Mouse (Mus musculus) T-helper 17 cell (primary cell): ENCODE results near the gene Ndufaf2.

Source experiments
- in situ Hi-C, 2 experiments: fragments of 300-600 bp; cut with MboI, MseI; formaldehyde crosslinking; loops; 1 replicate in 1 of 2; 2 replicates in 1 of 2; pipeline ENCODE4 v1.15.1; 2025; ENCODE audit warnings: high pct_unique_total_duplicates in 2 of 2

The Ndufaf2 gene

DNA sequence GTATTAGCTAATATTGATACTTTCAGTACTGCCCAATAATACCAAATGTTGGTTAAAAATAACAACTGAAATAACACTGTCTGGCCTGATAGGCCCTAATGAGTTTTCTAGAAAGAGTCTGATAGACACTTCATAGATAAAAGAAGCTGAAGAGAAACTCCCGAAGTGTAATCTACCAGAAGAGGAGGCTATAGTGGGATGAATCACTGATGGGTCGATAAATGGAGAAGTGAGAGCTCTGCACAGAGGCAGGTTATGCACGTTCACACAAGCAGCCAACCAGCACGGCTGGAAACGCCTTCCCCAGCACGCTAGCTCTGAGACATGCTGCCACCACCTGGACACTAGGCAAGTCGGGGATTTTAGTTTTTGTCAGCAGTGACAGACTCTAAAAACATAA lies 117.1 kb downstream of the Ndufaf2 start:
- in situ Hi-C loops, result loop anchor here (5.0 kb wide), 3 partner anchors 144 to 934 kb away; no protein-coding TSS in a partner anchor

DNA sequence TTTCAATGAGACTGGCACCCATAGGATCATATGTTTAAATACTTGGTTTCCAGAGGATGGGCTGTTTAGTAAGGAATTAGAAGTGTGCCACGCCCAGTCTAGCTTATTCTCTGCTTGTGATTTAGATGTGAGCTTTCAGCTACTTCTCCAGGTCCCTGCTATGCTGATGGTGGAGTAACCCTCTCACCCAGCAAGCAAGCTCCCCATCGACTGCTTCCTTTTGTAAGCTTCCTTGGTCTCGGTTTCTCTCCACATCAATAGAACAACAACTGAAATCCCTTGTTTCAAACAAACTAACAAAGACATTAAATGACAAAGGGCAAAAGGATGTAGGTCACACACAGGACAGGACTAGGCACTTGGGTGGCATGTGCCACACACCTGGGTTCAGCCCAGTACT lies 118.0 kb downstream of the Ndufaf2 start:
- in situ Hi-C loops, result loop anchor here (5.0 kb wide), 3 partner anchors 143 to 933 kb away; no protein-coding TSS in a partner anchor

DNA sequence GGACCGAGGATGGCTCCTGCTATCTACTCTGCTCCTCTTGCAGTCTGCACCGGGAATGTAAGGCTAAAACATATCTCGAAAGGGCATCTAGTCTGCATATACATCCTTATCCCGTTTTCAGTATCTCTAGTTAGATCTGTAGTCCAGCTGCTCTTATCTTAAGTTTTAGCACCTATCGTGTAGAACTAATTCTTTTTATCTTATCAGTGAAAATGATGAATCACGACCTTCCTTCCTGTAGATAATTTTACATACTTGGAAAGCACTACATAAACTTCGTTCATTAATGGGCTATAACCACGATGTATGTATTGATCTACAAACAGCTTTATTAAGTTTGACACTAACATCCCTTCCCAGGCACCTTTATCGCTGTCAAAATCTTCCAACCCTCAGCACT lies 118.5 kb downstream of the Ndufaf2 start:
- in situ Hi-C loops, result loop anchor here (5.0 to 10.0 kb wide), 4 partner anchors 75 to 933 kb away; no protein-coding TSS in a partner anchor

DNA sequence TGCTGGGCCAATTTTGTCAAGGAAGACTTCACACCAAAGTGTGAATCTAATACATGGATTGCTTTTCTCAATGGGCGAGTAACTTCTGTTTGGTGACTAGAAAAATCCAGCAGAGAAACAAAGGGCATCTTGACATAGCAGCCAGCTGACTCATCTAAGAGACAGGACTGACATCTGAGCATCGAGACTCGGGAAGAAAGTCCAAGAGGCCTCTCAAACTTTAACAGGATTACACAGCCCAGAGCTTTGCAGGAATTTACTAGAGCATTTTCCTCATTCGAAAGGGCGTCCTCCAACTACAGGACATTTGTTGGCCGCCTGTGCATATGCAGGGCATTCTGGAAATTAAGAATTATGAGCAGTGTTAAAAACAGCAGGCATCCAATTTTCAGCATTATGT lies 119.0 kb downstream of the Ndufaf2 start:
- in situ Hi-C loops, result loop anchor here in 1 of 2 experiments (10.0 kb wide), 1 partner anchor 75 kb away; no protein-coding TSS in a partner anchor

DNA sequence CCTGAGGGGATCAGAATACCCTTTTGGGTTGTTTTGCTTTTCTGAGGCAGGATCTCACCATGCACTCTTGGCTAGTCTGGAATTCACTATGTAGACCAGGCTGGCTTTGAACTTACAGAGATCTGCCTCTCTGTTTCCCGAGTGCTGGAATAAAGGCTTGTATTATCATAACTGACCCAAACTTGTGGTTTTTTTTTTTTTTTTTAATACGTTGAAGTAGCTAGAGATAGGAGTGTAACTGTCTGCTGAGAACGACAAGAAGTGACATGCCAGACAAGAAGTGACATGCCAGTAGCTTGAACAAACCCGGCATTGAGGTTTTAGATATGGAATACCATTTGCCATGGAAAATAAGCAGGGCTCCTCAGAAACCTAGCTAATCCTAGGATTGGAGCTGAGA lies 125.6 kb downstream of the Ndufaf2 start:
- in situ Hi-C loops, result loop anchor here in 1 of 2 experiments (10.0 kb wide), 1 partner anchor 68 kb away; no protein-coding TSS in a partner anchor

DNA sequence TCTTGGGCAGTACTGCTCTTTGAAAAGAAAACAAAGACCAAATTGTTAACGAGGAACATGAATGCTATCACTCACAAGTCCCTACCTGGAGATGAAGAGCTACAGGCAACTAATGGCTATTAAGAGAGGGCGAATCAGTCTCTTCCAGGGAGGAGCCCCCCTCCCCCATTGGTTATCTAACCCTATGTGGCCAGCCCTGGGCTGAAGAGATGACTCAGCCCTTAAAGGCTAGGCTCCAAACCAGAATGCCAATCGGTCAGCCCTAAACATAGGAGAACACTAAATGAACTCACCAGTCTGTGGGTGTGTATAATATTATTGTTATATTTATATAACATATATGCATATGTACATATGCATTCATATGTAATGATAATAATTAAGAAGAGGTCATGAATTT lies 132.6 kb downstream of the Ndufaf2 start:
- in situ Hi-C loops, result no loop called here

DNA sequence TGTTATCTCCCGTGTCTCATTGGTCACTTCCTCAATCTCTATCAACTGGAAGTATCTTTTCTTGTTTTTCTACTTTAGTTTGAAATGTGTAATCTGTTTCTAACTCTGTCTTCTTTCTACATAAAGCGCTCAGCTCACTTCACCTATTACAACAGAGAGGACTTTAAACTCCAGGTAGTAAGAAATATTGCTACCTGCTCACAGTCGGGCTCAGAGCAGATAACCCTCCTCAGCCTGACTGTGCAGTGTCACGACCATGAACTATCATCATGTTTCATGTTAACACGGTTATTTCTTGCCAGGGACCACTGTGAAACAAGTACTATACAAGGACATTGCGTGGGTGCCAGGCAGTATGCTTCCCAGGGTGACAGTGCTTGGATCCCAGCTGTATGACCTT lies 141.1 kb downstream of the Ndufaf2 start:
- in situ Hi-C loops, result no loop called here

DNA sequence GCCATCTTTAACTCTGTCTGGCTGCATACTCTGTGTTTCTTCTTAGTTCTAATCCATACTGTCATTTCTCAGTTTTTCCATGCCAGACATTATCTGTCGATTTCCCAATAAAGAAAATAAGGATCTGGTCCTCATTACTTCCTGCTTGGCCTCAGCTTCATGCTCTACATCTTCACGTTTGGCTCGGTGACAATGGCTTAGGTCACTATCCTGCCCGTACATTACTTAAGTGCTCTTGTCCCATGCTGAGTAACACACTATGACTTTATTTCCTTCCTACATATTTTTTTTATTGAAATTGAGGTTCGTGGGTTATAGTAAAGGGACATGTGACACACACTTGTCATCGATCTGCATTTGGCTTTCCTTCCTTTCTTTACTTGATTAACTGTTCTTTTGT lies 143.3 kb downstream of the Ndufaf2 start:
- in situ Hi-C loops, result no loop called here

DNA sequence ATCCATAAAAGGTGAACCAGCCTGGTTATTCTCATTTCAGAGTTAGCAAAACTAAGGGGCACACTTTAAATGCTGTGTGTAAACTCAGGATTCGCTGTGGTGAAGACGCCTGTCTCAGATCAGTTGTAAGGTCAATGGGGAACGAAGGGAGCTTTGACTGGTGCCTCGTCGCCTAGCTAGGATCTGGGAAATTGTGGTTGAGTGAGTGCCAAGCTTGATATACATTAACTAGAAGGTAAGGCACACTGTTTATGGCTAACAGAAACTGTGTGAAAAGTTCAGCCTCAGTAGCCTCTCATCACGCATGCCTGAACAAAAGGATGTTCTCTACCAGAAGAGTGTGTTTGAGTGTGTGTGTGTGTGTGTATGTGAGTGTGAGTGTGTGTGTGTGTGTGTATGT lies 144.6 kb downstream of the Ndufaf2 start:
- in situ Hi-C loops, result no loop called here

DNA sequence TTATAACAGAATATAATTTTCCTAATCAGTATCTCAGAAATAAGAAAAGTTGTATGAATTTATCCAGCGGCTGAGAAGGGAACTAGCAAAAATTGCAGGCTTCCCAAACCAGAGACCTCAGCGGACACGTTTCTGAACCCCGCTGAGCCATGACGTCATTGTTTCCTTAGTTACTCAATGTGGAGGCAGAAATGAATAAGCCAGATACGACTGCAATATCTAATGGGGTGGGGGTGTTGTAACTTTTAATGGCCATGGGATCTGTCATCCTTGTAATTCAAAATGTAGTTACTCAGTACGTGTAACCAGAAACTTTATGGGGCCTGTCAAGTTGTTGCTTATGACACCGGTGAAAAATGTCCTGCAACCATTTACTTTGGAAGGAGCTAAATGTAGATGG lies 145.3 kb downstream of the Ndufaf2 start:
- in situ Hi-C loops, result no loop called here

DNA sequence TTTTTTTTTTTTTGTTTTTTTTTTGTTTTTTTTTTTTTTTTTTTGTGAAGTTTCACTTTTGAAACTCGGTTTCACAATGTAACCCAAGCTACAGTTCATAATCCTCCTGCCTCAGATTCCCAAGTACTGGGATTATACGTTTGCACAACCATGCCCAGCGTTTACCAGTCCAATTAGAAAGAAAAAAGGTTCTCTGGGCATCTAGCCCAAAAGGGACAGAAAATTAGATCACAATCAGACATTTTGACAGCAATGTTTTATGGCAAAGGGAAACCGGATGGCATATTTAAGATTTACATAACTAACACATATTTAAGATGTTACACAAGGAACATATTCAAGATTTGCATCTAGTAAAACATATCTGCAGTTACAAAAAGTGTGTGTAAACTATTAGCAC lies 150.6 kb downstream of the Ndufaf2 start:
- in situ Hi-C loops, result no loop called here

DNA sequence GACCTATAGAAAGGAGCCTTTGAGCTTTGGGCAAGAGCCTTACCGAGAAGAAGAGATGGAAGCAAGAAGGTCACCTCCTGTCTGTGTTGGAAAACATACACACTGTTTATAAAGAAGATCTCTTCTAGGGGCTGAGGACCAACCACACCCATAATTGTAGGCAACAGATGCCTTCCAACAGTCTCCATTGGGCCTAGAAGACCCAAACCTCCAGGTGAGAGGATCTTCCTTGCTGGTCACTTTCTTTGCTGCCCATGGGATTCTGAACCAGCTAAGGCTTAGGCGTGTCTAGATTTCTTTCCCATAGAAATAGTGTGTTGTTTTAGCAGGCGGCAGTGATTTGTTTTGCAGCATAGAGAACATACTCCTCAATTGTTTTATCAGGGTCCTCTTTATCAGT lies 162.1 kb downstream of the Ndufaf2 start:
- in situ Hi-C loops, result no loop called here

DNA sequence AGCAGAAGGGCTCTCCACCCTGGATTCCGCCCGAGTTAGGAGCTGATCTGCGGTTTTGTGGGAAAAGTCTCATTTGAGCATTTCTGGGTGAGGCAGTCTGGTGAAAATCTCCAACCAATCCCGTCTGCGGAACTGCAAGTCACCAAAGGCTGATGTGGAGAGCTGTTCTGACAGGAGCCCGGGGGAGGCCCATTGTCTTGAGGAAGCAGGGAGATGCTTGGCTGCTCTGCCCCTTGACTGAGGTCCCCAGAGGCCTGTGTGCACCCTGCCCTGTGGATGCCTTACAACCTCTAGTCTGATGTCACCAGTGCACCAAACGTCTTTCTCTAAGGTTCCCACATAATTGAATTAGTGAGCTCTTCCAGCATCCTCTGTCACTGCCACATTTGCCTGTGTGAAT lies 163.2 kb downstream of the Ndufaf2 start:
- in situ Hi-C loops, result no loop called here

DNA sequence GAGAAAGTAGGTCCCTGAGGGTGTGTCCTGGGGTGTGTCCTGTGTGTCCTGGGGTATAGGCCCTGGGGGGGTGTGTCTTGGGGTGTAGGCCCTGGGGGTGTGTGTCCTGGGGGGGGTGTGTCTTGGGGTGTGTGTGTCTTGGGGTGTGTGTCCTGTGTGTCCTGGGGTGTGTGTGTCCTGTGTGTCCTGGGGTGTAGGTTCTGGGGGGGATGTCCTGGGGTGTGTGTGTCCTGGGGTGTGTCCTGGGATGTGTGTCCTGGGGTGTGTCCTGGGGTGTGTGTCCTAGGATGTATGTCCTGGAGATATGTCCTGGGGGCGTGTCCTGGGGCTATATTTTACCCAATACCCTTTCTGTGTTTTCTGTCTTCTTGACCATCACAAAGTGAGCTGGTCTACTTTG lies 165.8 kb downstream of the Ndufaf2 start:
- in situ Hi-C loops, result no loop called here

DNA sequence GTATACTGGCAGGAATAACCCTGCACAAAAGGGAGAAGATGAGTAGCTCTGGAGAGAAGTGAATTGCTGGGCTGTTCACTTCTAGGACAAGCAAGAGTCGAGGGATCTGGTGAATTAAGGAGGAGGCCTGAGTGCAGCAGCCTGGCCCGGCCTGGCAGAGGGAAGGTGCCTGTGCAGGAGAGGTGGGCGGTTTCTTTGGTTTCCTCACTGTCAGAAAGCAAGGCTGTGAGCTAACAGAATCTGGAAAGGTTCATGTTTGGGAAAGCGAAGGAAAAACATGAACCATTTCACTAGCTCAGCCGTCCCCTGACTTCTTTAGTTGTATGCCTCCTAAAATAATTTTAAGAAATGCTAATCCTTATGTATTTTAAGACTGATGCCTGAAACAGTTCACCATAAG lies 173.8 kb downstream of the Ndufaf2 start:
- in situ Hi-C loops, result loop anchor here in 1 of 2 experiments (5.0 kb wide), 1 partner anchor 37 kb away; no protein-coding TSS in a partner anchor

DNA sequence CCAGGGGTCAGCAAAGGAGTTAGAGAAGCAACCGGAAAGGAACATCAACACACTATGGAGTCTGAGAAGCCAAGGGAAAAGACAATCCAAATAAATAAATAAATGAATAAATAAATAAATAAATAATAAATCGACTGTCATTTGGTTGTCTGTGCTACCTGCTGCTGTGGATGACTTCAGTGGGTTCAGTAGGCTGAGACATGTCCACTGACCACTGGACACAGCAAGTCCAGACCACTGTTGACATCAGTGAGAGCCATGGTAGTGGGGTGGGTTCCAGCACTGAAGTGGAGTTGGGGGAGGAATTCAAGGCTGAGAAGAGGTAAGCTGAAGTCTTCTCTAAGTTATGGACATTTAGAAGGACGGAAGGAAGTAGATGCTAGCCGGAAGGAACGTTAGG lies 174.2 kb downstream of the Ndufaf2 start:
- in situ Hi-C loops, result loop anchor here in 1 of 2 experiments (5.0 kb wide), 1 partner anchor 37 kb away; no protein-coding TSS in a partner anchor

DNA sequence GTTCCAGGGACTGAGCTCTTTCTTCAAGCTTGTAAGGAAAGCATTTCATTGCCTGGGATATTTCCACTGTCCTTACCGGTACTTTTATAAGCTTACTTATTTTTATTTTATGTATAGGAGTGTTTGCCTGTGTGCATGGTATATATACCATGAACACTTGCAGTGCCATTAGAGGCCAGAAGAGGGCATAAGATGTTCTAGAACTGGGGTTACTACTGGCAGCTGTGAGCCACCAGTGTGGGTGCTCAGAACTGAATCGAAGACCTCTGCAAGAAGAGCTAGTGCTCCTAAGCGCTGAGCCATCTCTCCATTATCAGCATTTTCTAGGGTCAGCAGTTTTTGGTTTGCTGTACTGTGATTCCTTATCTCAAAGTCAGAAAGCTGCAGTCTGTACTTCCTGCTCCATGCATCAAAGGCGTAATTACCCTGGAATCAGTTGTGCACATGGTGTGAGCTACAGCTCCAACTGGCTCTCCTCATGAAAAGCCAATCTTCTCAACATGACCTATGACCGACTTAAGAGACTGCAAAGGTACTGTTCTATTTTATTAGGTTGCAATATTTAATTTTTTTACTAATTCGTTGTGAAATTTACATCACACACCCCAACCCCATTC lies 175.1 kb downstream of the Ndufaf2 start:
- in situ Hi-C loops, result loop anchor here in 1 of 2 experiments (5.0 kb wide), 1 partner anchor 36 kb away; no protein-coding TSS in a partner anchor

DNA sequence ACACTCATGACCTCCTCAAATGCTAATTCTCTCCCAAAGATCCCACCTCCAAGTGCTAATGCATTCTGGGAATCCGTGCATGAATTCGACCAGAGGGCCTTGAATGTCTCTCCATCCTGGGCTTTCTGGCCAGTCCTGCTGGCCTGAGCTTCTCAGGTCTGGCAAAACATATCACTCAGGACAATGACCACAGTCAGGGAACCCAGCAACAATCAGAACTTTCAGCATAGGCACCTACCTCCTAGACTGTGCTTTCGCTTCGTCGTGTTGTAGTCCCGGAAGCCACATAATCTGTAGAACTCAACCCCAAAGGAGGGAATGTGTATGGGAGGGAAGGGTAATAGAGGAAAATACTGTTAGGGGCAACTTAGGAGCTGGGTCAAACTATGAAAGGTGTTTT lies 179.0 kb downstream of the Ndufaf2 start:
- in situ Hi-C loops, result no loop called here

DNA sequence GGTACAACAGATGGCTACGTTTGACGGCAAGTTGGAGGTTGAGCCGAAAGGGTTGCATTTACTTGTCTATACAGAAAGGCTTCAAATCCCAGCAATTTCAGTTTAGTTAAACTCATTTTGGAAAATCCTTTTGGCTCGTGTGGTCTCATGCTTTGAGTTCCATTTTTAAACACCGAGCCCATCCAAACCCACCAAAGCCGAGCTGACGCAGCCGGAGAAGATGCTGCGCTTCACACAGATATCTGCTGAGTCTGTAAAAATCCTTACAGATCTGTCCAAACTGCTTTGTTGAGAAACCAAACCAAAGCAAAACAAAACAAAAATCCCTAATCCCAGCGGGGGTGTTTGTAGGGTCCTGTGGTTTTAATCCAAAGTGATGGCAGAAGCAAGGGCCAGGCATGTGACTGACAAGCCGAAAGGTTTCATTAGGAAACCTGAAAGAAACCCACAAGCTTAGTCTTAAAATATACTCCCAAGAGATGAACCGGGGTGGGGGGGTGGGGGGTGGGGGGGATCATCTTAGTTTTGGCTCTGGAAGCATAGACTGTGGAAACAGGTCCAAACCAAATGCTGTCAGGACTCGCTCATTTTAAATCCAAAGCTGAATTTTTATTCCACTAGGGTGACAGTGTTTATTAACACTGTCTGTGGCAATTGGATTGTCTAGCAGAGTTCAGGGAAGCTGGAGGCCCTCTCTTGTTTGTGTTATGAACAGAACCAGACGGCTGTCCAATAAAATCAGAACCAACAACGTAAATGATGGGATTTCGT lies 181.4 kb downstream of the Ndufaf2 start:
- in situ Hi-C loops, result no loop called here

DNA sequence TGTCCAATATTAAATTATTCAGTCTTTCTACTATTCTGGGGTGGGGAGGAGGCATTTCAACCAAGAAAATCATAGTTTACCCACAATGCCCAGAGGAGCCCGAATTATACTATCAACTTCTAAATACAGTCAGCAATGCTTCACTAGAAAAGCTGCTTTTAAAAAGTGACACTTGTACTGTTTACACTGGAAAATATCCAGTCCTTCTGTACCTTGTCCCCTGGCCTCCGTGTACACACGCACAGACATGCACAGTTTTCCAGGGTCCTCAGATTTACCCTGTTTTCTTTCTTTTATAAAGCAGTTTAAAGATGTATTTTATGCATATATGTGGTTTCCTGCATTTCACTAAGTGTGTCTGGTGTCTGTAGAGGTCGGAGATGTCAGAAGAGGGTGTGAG lies 186.0 kb downstream of the Ndufaf2 start:
- in situ Hi-C loops, result no loop called here

DNA sequence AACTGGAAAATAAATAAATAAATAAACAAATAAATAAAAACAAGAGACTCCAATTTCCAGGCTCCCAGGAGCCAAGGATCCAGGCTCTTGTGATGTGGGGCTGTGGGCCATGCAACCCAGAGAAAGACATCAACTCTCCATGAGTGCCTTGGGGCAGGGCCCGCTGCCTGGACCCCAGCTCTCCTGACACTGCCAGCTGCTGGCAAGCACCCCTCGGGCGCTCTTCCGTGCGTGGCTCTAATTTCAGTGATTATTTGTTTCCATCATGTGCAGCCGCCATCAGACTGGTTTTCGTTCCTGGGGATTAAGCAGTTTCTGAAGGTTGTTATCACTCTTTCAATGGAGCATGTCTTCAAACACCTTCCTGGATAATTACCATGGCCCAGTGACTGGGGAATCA lies 186.6 kb downstream of the Ndufaf2 start:
- in situ Hi-C loops, result no loop called here

DNA sequence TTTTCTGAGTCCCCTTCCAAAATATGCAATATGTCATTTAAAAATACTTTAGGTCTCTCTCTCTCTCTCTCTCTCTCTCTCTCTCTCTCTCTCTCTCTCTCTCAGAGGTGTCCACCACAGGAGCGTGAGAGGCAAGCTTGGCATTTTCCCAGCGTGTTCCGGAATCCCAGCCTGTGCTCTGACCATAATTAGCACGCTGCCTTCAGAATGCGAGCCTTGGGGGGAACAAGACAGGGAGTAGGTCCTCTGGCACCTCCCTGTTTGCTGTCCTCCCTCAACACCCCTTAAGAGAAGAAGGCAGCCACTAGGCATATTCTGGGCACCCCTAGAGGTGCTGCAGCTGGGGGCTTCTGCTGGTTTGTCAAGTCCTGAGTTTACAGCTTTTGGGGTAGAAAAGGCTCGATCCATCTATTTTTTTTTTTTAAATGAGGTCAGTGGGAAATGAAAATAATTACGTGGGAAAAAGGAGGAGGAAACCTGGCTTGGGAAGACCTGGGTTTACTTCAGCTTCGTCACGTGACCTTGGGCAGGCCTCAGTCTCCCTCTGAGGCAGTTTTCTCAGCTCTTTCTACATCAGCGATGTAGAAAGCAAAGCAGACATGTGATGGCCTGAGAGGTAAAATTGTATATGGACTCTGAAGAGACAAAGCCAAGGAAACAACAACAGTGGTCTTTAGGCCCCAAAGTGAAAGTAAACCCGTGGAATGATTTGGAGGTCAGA lies 187.8 kb downstream of the Ndufaf2 start:
- in situ Hi-C loops, result no loop called here
